Mouse (Mus musculus) neural tube, embryonic 15.5 days (tissue): ENCODE results near the gene Ubl5. TPM values are rescaled to one million over a fixed set of nuclear protein-coding genes. Genes with fewer than 3 reads are reported as not detected.
A peak's percentile ranks its signal among the peaks of the same experiment; 100 is the strongest.

Experiments
- ATAC-seq: fragments of 200-750 bp; cut with Nextera tagmentation; 2 replicates; pipeline ENCODE4 v1.8.0; 2017; ENCODE audit warnings: mild to moderate bottlenecking, moderate TSS enrichment, moderate library complexity; ENCODE audit not compliant: low FRiP score
- H3K27ac ChIP-seq: fragments of 300-500 bp; sonication (generic); replicated peaks from 2 replicates; pipeline ENCODE4 v1.5.1; 2015; ENCODE audit warnings: mild to moderate bottlenecking, inconsistent platforms
- H3K27me3 ChIP-seq: fragments of 300-500 bp; sonication (generic); replicated peaks from 2 replicates; pipeline ENCODE4 v1.6.1; 2015; ENCODE audit warnings: inconsistent platforms
- H3K36me3 ChIP-seq: fragments of 300-500 bp; sonication (generic); 2 replicates; pipeline ENCODE4 v1.6.1; 2015; ENCODE audit warnings: inconsistent platforms
- H3K4me1 ChIP-seq: fragments of 300-500 bp; sonication (generic); 2 replicates; pipeline ENCODE4 v1.6.1; 2015; ENCODE audit warnings: inconsistent platforms
- H3K4me2 ChIP-seq: fragments of 300-500 bp; sonication (generic); 2 replicates; pipeline ENCODE4 v1.6.1; 2015; ENCODE audit warnings: inconsistent platforms, mild to moderate bottlenecking, moderate library complexity
- H3K4me3 ChIP-seq: fragments of 300-500 bp; sonication (generic); replicated peaks from 2 replicates; pipeline ENCODE4 v1.5.1; 2015; ENCODE audit warnings: mild to moderate bottlenecking, inconsistent platforms
- H3K9ac ChIP-seq: fragments of 300-500 bp; sonication (generic); replicated peaks from 2 replicates; pipeline ENCODE4 v1.6.1; 2015; ENCODE audit warnings: mild to moderate bottlenecking, inconsistent platforms
- H3K9me3 ChIP-seq: fragments of 300-500 bp; sonication (generic); replicated peaks from 2 replicates; pipeline ENCODE4 v1.6.1; 2016; ENCODE audit warnings: inconsistent platforms
- WGBS: fragments of 180-500 bp; shearing (Covaris S2); methylation state at CpG from one replicate; pipeline ENCODE4 v1.1.7; 2015; ENCODE audit warnings: mixed read lengths; 5-methylcytosine and 5-hydroxymethylcytosine counted together
- polyA plus RNA-seq: library from polyadenylated mRNA; unstranded; fragments of >200 nt; fragmentation: Nextera tagmentation; extraction: Ambion mirVana; gene quantifications from 2 replicates; pipeline ENCODE4 v1.2.1, GENCODE M21; 2015

Ubl5 gene
- polyA plus RNA-seq, 1 experiment from 2014 or later: 500 TPM

- 33% methylated on average over 3 of the region's 3 CpGs for WGBS
- Histone ChIP-seq H3K4me2 (no peak overlapping the region), H3K27ac (peak overlapping the region; percentile 83), H3K4me3 (no peak overlapping the region), H3K9me3 (no peaks in the 10 kb centered on the region), H3K4me1 (peaks cover 51% of the 10 kb centered on the region), H3K9ac (peak overlapping the region; percentile 20; the same call in 1 of the 2 replicates), H3K36me3 (peaks cover 47% of the 10 kb centered on the region), H3K27me3 (no peaks in the 10 kb centered on the region)
- no peak for ATAC-seq
Measured at GRCm38 (mm10) chr9:20662325-20662724, 19.6 kb downstream of the Ubl5 start.

- H3K36me3 ChIP-seq: peaks cover 47% of the 10 kb centered on the region
- H3K27me3 ChIP-seq: no peaks in the 10 kb centered on the region
- H3K4me3 ChIP-seq: no peak overlapping the region
- peak; percentile 14; the same call in 1 of the 2 replicates for ATAC-seq
- 31% methylated on average over 8 of the region's 8 CpGs for WGBS
- H3K4me2 ChIP-seq: no peak overlapping the region
- peak overlapping the region; percentile 83 for H3K27ac ChIP-seq
- no peaks in the 10 kb centered on the region for H3K9me3 ChIP-seq
- H3K4me1 ChIP-seq: peaks cover 49% of the 10 kb centered on the region
- peak overlapping the region; percentile 20 for H3K9ac ChIP-seq
Measured at GRCm38 (mm10) chr9:20662874-20663273, 20.2 kb downstream of the Ubl5 start.

GRCm38 (mm10) chr9:20663956-20664355 lies 21.3 kb downstream of the Ubl5 start:
- WGBS: 44% methylated on average over 2 of the region's 2 CpGs
- no peaks in the 10 kb centered on the region for H3K9me3 ChIP-seq
- no peak overlapping the region for H3K4me3 ChIP-seq
- H3K4me1 ChIP-seq: peaks cover 49% of the 10 kb centered on the region
- no peak overlapping the region; the same call in 1 of the 2 replicates for H3K9ac ChIP-seq
- peak overlapping the region; percentile 83 for H3K27ac ChIP-seq
- H3K27me3 ChIP-seq: no peaks in the 10 kb centered on the region
- peaks cover 51% of the 10 kb centered on the region for H3K36me3 ChIP-seq
- no peak overlapping the region for H3K4me2 ChIP-seq
- ATAC-seq: peak; percentile 48

GRCm38 (mm10) chr9:20664366-20664765 lies 21.7 kb downstream of the Ubl5 start:
- H3K4me3 ChIP-seq: no peak overlapping the region
- H3K4me1 ChIP-seq: peaks cover 49% of the 10 kb centered on the region
- peak; percentile 29 for ATAC-seq
- no peak overlapping the region for H3K4me2 ChIP-seq
- H3K27ac ChIP-seq: peak overlapping the region; percentile 83
- H3K9ac ChIP-seq: no peak overlapping the region; the same call in 1 of the 2 replicates
- H3K36me3 ChIP-seq: peaks cover 48% of the 10 kb centered on the region
- 4% methylated on average over 2 of the region's 2 CpGs for WGBS
- H3K9me3 ChIP-seq: no peaks in the 10 kb centered on the region
- no peaks in the 10 kb centered on the region for H3K27me3 ChIP-seq

- no peaks in the 10 kb centered on the region for H3K27me3 ChIP-seq
- ATAC-seq: peak; percentile 6; the same call in 1 of the 2 replicates
- no peaks in the 10 kb centered on the region for H3K9me3 ChIP-seq
- H3K9ac ChIP-seq: no peak overlapping the region
- 53% methylated on average over 5 of the region's 5 CpGs for WGBS
- H3K36me3 ChIP-seq: peaks cover 43% of the 10 kb centered on the region
- H3K4me2 ChIP-seq: no peak overlapping the region
- peaks cover 49% of the 10 kb centered on the region for H3K4me1 ChIP-seq
- H3K27ac ChIP-seq: peak overlapping the region; percentile 83
- no peak overlapping the region for H3K4me3 ChIP-seq
Measured at GRCm38 (mm10) chr9:20664982-20665637, 22.4 kb downstream of the Ubl5 start.

GRCm38 (mm10) chr9:20665925-20666324 lies 23.2 kb downstream of the Ubl5 start:
- peak overlapping the region; percentile 83 for H3K27ac ChIP-seq
- H3K36me3 ChIP-seq: peaks cover 41% of the 10 kb centered on the region
- H3K9me3 ChIP-seq: no peaks in the 10 kb centered on the region
- H3K4me3 ChIP-seq: no peak overlapping the region
- H3K4me1 ChIP-seq: peaks cover 49% of the 10 kb centered on the region
- H3K9ac ChIP-seq: no peak overlapping the region
- H3K27me3 ChIP-seq: no peaks in the 10 kb centered on the region
- H3K4me2 ChIP-seq: no peak overlapping the region
- WGBS: 6% methylated on average over 8 of the region's 8 CpGs
- ATAC-seq: no peak

GRCm38 (mm10) chr9:20666510-20667034 lies 23.9 kb downstream of the Ubl5 start:
- Histone ChIP-seq H3K4me1 (peaks cover 49% of the 10 kb centered on the region), H3K4me2 (no peak overlapping the region), H3K27me3 (no peaks in the 10 kb centered on the region), H3K4me3 (no peak overlapping the region), H3K36me3 (peaks cover 41% of the 10 kb centered on the region), H3K9ac (no peak overlapping the region), H3K9me3 (no peaks in the 10 kb centered on the region), H3K27ac (no peak overlapping the region)
- WGBS: 21% methylated on average over 7 of the region's 7 CpGs
- ATAC-seq: no peak

- H3K9me3 ChIP-seq: no peaks in the 10 kb centered on the region
- no peak for ATAC-seq
- H3K36me3 ChIP-seq: peaks cover 29% of the 10 kb centered on the region
- H3K9ac ChIP-seq: no peak overlapping the region
- no peak overlapping the region for H3K4me3 ChIP-seq
- 95% methylated on average over 22 of the region's 22 CpGs for WGBS
- no peak overlapping the region for H3K4me2 ChIP-seq
- H3K4me1 ChIP-seq: peaks cover 37% of the 10 kb centered on the region
- no peak overlapping the region for H3K27ac ChIP-seq
- H3K27me3 ChIP-seq: no peaks in the 10 kb centered on the region
Measured at GRCm38 (mm10) chr9:20668065-20668464, 25.4 kb downstream of the Ubl5 start.

- H3K27me3 ChIP-seq: no peaks in the 10 kb centered on the region
- no peak for ATAC-seq
- no peak overlapping the region for H3K4me3 ChIP-seq
- H3K4me2 ChIP-seq: no peak overlapping the region
- H3K27ac ChIP-seq: no peak overlapping the region
- 74% methylated on average over 16 of the region's 16 CpGs for WGBS
- H3K4me1 ChIP-seq: no peaks in the 10 kb centered on the region
- peaks cover 36% of the 10 kb centered on the region for H3K36me3 ChIP-seq
- no peaks in the 10 kb centered on the region for H3K9me3 ChIP-seq
- H3K9ac ChIP-seq: no peak overlapping the region
Measured at GRCm38 (mm10) chr9:20672047-20672446, 29.4 kb downstream of the Ubl5 start.

GRCm38 (mm10) chr9:20677892-20678291 lies 35.2 kb downstream of the Ubl5 start:
- Histone ChIP-seq H3K9me3 (no peaks in the 10 kb centered on the region), H3K9ac (no peak overlapping the region), H3K4me2 (no peak overlapping the region), H3K4me1 (peaks cover 16% of the 10 kb centered on the region), H3K4me3 (no peak overlapping the region), H3K36me3 (peaks cover 12% of the 10 kb centered on the region), H3K27ac (no peak overlapping the region), H3K27me3 (no peaks in the 10 kb centered on the region)
- WGBS: 89% methylated on average over 12 of the region's 12 CpGs
- no peak for ATAC-seq

- WGBS: 38% methylated on average over 9 of the region's 9 CpGs
- H3K4me3 ChIP-seq: no peak overlapping the region
- no peak for ATAC-seq
- H3K4me1 ChIP-seq: peaks cover 16% of the 10 kb centered on the region
- no peaks in the 10 kb centered on the region for H3K27me3 ChIP-seq
- no peak overlapping the region for H3K9ac ChIP-seq
- H3K36me3 ChIP-seq: no peaks in the 10 kb centered on the region; the same call in 1 of the 2 replicates
- H3K4me2 ChIP-seq: no peak overlapping the region
- peak overlapping the region; percentile 10; the same call in 1 of the 2 replicates for H3K27ac ChIP-seq
- no peaks in the 10 kb centered on the region for H3K9me3 ChIP-seq
Measured at GRCm38 (mm10) chr9:20680378-20680958, 37.8 kb downstream of the Ubl5 start.
